Mouse (Mus musculus): ENCODE data around the gene Lig1. TPM values are rescaled to one million over a fixed set of nuclear protein-coding genes. Genes with fewer than 3 reads are reported as not detected.

The Lig1 gene
- polyA plus RNA-seq, 1 experiment from 2014 or later: 53.4 TPM

GRCm38 (mm10) chr7:13311401-13311800, 34.3 kb downstream of the Lig1 start:
- peaks cover 77% of the 10 kb centered on the region for H3K36me3 ChIP-seq (ENCODE audit: control insufficient read depth, insufficient read depth, low read length)
- no peak overlapping the region for H3K4me3 ChIP-seq (ENCODE audit: control insufficient read depth in 1 of 2, insufficient read depth in 1 of 2, low read depth in 1 of 2, low read length in 2 of 2)
- ATAC-seq (ENCODE audit: insufficient number of reproducible peaks, insufficient read depth, low FRiP score, low read depth): no peak
- H3K9ac ChIP-seq (ENCODE audit: low read length): no peak overlapping the region
- H3K9me3 ChIP-seq (ENCODE audit: control insufficient read depth, low read length): no peaks in the 10 kb centered on the region
- H3K4me2 ChIP-seq (ENCODE audit: low read length): no peak overlapping the region
- H3K4me1 ChIP-seq (ENCODE audit: control insufficient read depth in 2 of 2, insufficient read depth in 2 of 2, low read length in 2 of 2): 0 out of 4 replicates have a peak, but pooled peaks cover 0 to 9% of the 10 kb centered on the region in 2 experiments
- WGBS: 96% methylated on average over 4 of the region's 4 CpGs
- no peak overlapping the region for H3K27ac ChIP-seq (replicated peaks in 1 of 2; ENCODE audit: control insufficient read depth in 1 of 2, insufficient read depth in 1 of 2, low read depth in 2 of 2, low read length in 2 of 2)
- no peaks in the 10 kb centered on the region for H3K27me3 ChIP-seq (ENCODE audit: control insufficient read depth, insufficient read depth, low read length)

- no peak for ATAC-seq (ENCODE audit: insufficient number of reproducible peaks, insufficient read depth, low FRiP score, low read depth)
- 47% methylated on average over 5 of the region's 5 CpGs for WGBS
- Histone ChIP-seq H3K36me3 (ENCODE audit: control insufficient read depth, insufficient read depth, low read length) (peaks cover 50% of the 10 kb centered on the region), H3K4me2 (ENCODE audit: low read length) (no peak overlapping the region), H3K4me1 (ENCODE audit: control insufficient read depth in 2 of 2, insufficient read depth in 2 of 2, low read length in 2 of 2) (0 out of 4 replicates have a peak, but pooled peaks cover 0 to 9% of the 10 kb centered on the region in 2 experiments), H3K27ac (replicated peaks in 1 of 2; ENCODE audit: control insufficient read depth in 1 of 2, insufficient read depth in 1 of 2, low read depth in 2 of 2, low read length in 2 of 2) (0 out of 4 replicates have a peak overlapping the region, but pooled peaks of 1 of the 2 experiments have one; percentile 6), H3K9me3 (ENCODE audit: control insufficient read depth, low read length) (no peaks in the 10 kb centered on the region), H3K27me3 (ENCODE audit: control insufficient read depth, insufficient read depth, low read length) (no peaks in the 10 kb centered on the region), H3K9ac (ENCODE audit: low read length) (no peak overlapping the region), H3K4me3 (ENCODE audit: control insufficient read depth in 1 of 2, insufficient read depth in 1 of 2, low read depth in 1 of 2, low read length in 2 of 2) (no peak overlapping the region)
These were observed 37.1 kb downstream of the Lig1 start for GRCm38 (mm10) chr7:13314095-13314597.

GRCm38 (mm10) chr7:13321424-13321823, 44.3 kb downstream of the Lig1 start:
- H3K27ac ChIP-seq (replicated peaks in 1 of 2; ENCODE audit: control insufficient read depth in 1 of 2, insufficient read depth in 1 of 2, low read depth in 2 of 2, low read length in 2 of 2): no peak overlapping the region
- no peak for ATAC-seq (ENCODE audit: insufficient number of reproducible peaks, insufficient read depth, low FRiP score, low read depth)
- H3K36me3 ChIP-seq (ENCODE audit: control insufficient read depth, insufficient read depth, low read length): no peaks in the 10 kb centered on the region
- no peaks in the 10 kb centered on the region for H3K27me3 ChIP-seq (ENCODE audit: control insufficient read depth, insufficient read depth, low read length)
- H3K4me1 ChIP-seq (ENCODE audit: control insufficient read depth in 2 of 2, insufficient read depth in 2 of 2, low read length in 2 of 2): no peaks in the 10 kb centered on the region
- H3K4me2 ChIP-seq (ENCODE audit: low read length): no peak overlapping the region
- WGBS: 86% methylated on average over 3 of the region's 3 CpGs
- H3K4me3 ChIP-seq (ENCODE audit: control insufficient read depth in 1 of 2, insufficient read depth in 1 of 2, low read depth in 1 of 2, low read length in 2 of 2): no peak overlapping the region
- H3K9me3 ChIP-seq (ENCODE audit: control insufficient read depth, low read length): no peaks in the 10 kb centered on the region
- H3K9ac ChIP-seq (ENCODE audit: low read length): no peak overlapping the region

DNA sequence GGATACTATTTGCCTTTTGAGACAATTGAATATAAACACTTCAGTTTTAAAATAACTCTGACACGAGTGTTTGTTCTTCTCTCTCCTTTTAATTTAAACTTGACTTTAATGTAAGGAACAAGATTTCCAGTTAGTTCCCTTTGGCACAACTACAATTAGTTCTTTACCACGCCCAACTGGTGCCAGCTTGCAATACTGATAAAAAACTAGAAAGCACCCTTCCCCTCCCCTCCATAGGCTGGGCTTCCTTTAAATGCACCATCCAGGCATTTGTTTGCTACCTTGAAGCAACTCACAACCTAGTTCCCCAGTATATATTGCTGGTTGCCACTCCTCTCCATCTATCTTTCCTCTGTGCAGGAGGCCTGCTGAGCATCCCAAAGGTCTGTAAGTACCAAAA, 47.2 kb downstream of the Lig1 start, which contains the start of gene Pla2g4c:
TSS of gene Pla2g4c (plus strand) at position 340 of the 400 bp plus-strand sequence.
- WGBS: 84% methylated on average over 2 of the region's 2 CpGs
- H3K4me3 ChIP-seq (ENCODE audit: control insufficient read depth in 1 of 2, insufficient read depth in 1 of 2, low read depth in 1 of 2, low read length in 2 of 2): no peak within 1 kb of the TSS

DNA sequence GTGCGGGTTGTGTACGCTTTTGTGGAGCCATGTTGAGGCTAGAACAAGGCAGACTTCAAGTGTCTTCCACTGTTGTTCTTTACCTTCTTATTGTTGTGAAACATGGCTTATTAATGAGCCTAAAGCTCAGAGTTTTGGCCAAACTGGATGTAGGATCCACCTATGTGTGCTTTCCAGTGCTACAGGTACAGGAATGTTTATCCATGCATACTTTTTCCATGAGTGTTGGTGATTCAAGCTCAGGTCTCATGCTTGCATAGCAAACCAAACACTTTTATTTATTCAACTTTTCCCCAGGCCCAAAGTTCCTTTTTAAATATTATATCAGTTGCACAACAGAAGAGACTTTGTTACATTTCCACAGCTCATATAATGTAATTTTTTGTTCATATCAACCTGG, 53.5 kb downstream of the Lig1 start:
- H3K36me3 ChIP-seq (ENCODE audit: control insufficient read depth, insufficient read depth, low read length): peaks cover 19% of the 10 kb centered on the region
- H3K4me1 ChIP-seq (ENCODE audit: control insufficient read depth in 2 of 2, insufficient read depth in 2 of 2, low read length in 2 of 2): no peaks in the 10 kb centered on the region
- H3K4me3 ChIP-seq (ENCODE audit: control insufficient read depth in 1 of 2, insufficient read depth in 1 of 2, low read depth in 1 of 2, low read length in 2 of 2): no peak overlapping the region
- H3K27ac ChIP-seq (replicated peaks in 1 of 2; ENCODE audit: control insufficient read depth in 1 of 2, insufficient read depth in 1 of 2, low read depth in 2 of 2, low read length in 2 of 2): no peak overlapping the region
- H3K9me3 ChIP-seq (ENCODE audit: control insufficient read depth, low read length): no peaks in the 10 kb centered on the region
- no peak overlapping the region for H3K4me2 ChIP-seq (ENCODE audit: low read length)
- 96% methylated on average over 2 of the region's 2 CpGs for WGBS
- no peaks in the 10 kb centered on the region for H3K27me3 ChIP-seq (ENCODE audit: control insufficient read depth, insufficient read depth, low read length)
- no peak overlapping the region for H3K9ac ChIP-seq (ENCODE audit: low read length)
- ATAC-seq (ENCODE audit: insufficient number of reproducible peaks, insufficient read depth, low FRiP score, low read depth): no peak

More for the DNA sequence above, 47.2 kb downstream of the Lig1 start, which contains the start of gene Pla2g4c:
- Histone ChIP-seq H3K9me3 (ENCODE audit: control insufficient read depth, low read length) (no peaks in the 10 kb centered on the region), H3K27me3 (ENCODE audit: control insufficient read depth, insufficient read depth, low read length) (no peaks in the 10 kb centered on the region), H3K36me3 (ENCODE audit: control insufficient read depth, insufficient read depth, low read length) (no peaks in the 10 kb centered on the region), H3K9ac (ENCODE audit: low read length) (no peak within 1 kb of the TSS), H3K27ac (replicated peaks in 1 of 2; ENCODE audit: control insufficient read depth in 1 of 2, insufficient read depth in 1 of 2, low read depth in 2 of 2, low read length in 2 of 2) (no peak within 1 kb of the TSS), H3K4me2 (ENCODE audit: low read length) (no peak within 1 kb of the TSS), H3K4me1 (ENCODE audit: control insufficient read depth in 2 of 2, insufficient read depth in 2 of 2, low read length in 2 of 2) (no peaks in the 10 kb centered on the region)
- no peak for ATAC-seq (ENCODE audit: insufficient number of reproducible peaks, insufficient read depth, low FRiP score, low read depth)

DNA sequence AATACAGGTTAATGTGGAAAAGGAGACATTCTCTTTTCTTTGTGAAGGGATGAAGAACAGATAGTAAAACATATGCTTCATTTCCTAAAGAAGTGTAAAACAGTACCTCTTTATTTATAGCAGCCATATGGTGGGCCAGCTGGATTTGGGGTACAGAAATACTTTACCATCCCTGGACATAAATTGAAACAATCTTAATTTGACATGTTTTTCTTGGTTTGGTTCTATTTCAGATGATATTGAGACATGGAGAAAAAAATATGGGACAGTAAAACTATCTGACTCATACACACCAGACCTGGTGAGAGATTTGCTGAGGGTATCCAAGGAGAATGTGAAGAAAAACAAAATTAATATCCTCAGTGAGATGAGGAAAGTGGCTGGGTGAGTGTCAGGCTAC, 78.9 kb downstream of the Lig1 start:
- H3K9me3 ChIP-seq (ENCODE audit: control insufficient read depth, low read length): peaks cover 13% of the 10 kb centered on the region; the same call in 1 of the 2 replicates
- H3K4me2 ChIP-seq (ENCODE audit: low read length): no peak overlapping the region
- H3K27me3 ChIP-seq (ENCODE audit: control insufficient read depth, insufficient read depth, low read length): no peaks in the 10 kb centered on the region
- no peaks in the 10 kb centered on the region for H3K4me1 ChIP-seq (ENCODE audit: control insufficient read depth in 2 of 2, insufficient read depth in 2 of 2, low read length in 2 of 2)
- ATAC-seq (ENCODE audit: insufficient number of reproducible peaks, insufficient read depth, low FRiP score, low read depth): no peak
- H3K4me3 ChIP-seq (ENCODE audit: control insufficient read depth in 1 of 2, insufficient read depth in 1 of 2, low read depth in 1 of 2, low read length in 2 of 2): no peak overlapping the region
- H3K9ac ChIP-seq (ENCODE audit: low read length): no peak overlapping the region
- peaks cover 33% of the 10 kb centered on the region for H3K36me3 ChIP-seq (ENCODE audit: control insufficient read depth, insufficient read depth, low read length)
- no peak overlapping the region for H3K27ac ChIP-seq (replicated peaks in 1 of 2; ENCODE audit: control insufficient read depth in 1 of 2, insufficient read depth in 1 of 2, low read depth in 2 of 2, low read length in 2 of 2)

Other genes starting within 250 kb of the Lig1 start
- 153 and 165 TPM in 2 replicates for gene Chmp2a, start 242.5 kb upstream of the Lig1 start, polyA plus RNA-seq (2014; fragmentation: Nextera tagmentation; extraction: Ambion mirVana)
- 151 and 180 TPM in 2 replicates for gene Ube2m, start 239.0 kb upstream of the Lig1 start, polyA plus RNA-seq (2014; fragmentation: Nextera tagmentation; extraction: Ambion mirVana)
- gene Mzf1, start 222.5 kb upstream of the Lig1 start, polyA plus RNA-seq (2014; fragmentation: Nextera tagmentation; extraction: Ambion mirVana): 1.4 and 1.8 TPM in 2 replicates
- gene Vmn1r85, start 182.1 kb upstream of the Lig1 start, polyA plus RNA-seq (2014; fragmentation: Nextera tagmentation; extraction: Ambion mirVana): not detected in 2 replicates
- not detected in 2 replicates for gene Vmn1r86, start 157.4 kb upstream of the Lig1 start, polyA plus RNA-seq (2014; fragmentation: Nextera tagmentation; extraction: Ambion mirVana)
- not detected in 2 replicates for gene Vmn1r87, start 137.1 kb upstream of the Lig1 start, polyA plus RNA-seq (2014; fragmentation: Nextera tagmentation; extraction: Ambion mirVana)
- not detected in 2 replicates for gene Vmn1r88, start 117.7 kb upstream of the Lig1 start, polyA plus RNA-seq (2014; fragmentation: Nextera tagmentation; extraction: Ambion mirVana)
- not detected in 2 replicates for gene Vmn1r89, start 64.3 kb upstream of the Lig1 start, polyA plus RNA-seq (2014; fragmentation: Nextera tagmentation; extraction: Ambion mirVana)
- 3.3 and 4.2 TPM in 2 replicates for gene Zswim9, start 1.4 kb downstream of the Lig1 start, polyA plus RNA-seq (2014; fragmentation: Nextera tagmentation; extraction: Ambion mirVana)
- gene Pla2g4c, start 47.4 kb downstream of the Lig1 start, polyA plus RNA-seq (2014; fragmentation: Nextera tagmentation; extraction: Ambion mirVana): 0.38 and 0.55 TPM in 2 replicates
- not detected in 2 replicates for gene Cabp5, start 120.8 kb downstream of the Lig1 start, polyA plus RNA-seq (2014; fragmentation: Nextera tagmentation; extraction: Ambion mirVana)
- gene Bsph1, start 173.6 kb downstream of the Lig1 start, polyA plus RNA-seq (2014; fragmentation: Nextera tagmentation; extraction: Ambion mirVana): not detected in 2 replicates

All from heart, embryonic 14.5 days (tissue).